Mouse (Mus musculus) stomach, embryonic 15.5 days (tissue): ENCODE data around the gene Rap1gds1. TPM values are rescaled to one million over a fixed set of nuclear protein-coding genes. Genes with fewer than 3 reads are reported as not detected.

Experiments
- ATAC-seq: fragments of 200-750 bp; cut with Nextera tagmentation; 2 replicates; pipeline ENCODE4 v1.8.0; 2017; ENCODE audit warnings: low read depth, moderate number of reproducible peaks, moderate TSS enrichment; ENCODE audit not compliant: insufficient read depth, low FRiP score
- H3K27ac ChIP-seq: fragments of 300-500 bp; sonication (generic); 2 replicates; pipeline ENCODE4 v1.5.1; 2015; ENCODE audit warnings: mild to moderate bottlenecking, inconsistent platforms
- H3K27me3 ChIP-seq: fragments of 300-500 bp; sonication (generic); replicated peaks from 2 replicates; pipeline ENCODE4 v1.6.1; 2015; ENCODE audit warnings: inconsistent platforms
- H3K36me3 ChIP-seq: fragments of 300-500 bp; sonication (generic); 2 replicates; pipeline ENCODE4 v1.6.1; 2015; ENCODE audit warnings: inconsistent platforms
- H3K4me1 ChIP-seq: fragments of 300-500 bp; sonication (generic); 2 replicates; pipeline ENCODE4 v1.6.1; 2015; ENCODE audit warnings: inconsistent platforms
- H3K4me2 ChIP-seq: fragments of 300-500 bp; sonication (generic); 2 replicates; pipeline ENCODE4 v1.6.1; 2015; ENCODE audit warnings: mild to moderate bottlenecking, inconsistent platforms
- H3K4me3 ChIP-seq: fragments of 300-500 bp; sonication (generic); replicated peaks from 2 replicates; pipeline ENCODE4 v1.5.1; 2015; ENCODE audit warnings: inconsistent platforms
- H3K9ac ChIP-seq: fragments of 300-500 bp; sonication (generic); 2 replicates; pipeline ENCODE4 v1.6.1; 2015; ENCODE audit warnings: inconsistent platforms
- H3K9me3 ChIP-seq: fragments of 300-500 bp; sonication (generic); 2 replicates; pipeline ENCODE4 v1.6.1; 2016; ENCODE audit warnings: inconsistent platforms
- WGBS: fragments of 180-500 bp; shearing (Covaris S2); methylation state at CpG from one replicate; pipeline ENCODE4 v1.1.7; 2015; 5-methylcytosine and 5-hydroxymethylcytosine counted together
- polyA plus RNA-seq: library from polyadenylated mRNA; unstranded; fragments of >200 nt; fragmentation: Nextera tagmentation; extraction: Ambion mirVana; gene quantifications from 2 replicates; pipeline ENCODE4 v1.2.1, GENCODE M21; 2015

The Rap1gds1 gene
- polyA plus RNA-seq, 1 experiment from 2014 or later = 51.1 TPM

DNA sequence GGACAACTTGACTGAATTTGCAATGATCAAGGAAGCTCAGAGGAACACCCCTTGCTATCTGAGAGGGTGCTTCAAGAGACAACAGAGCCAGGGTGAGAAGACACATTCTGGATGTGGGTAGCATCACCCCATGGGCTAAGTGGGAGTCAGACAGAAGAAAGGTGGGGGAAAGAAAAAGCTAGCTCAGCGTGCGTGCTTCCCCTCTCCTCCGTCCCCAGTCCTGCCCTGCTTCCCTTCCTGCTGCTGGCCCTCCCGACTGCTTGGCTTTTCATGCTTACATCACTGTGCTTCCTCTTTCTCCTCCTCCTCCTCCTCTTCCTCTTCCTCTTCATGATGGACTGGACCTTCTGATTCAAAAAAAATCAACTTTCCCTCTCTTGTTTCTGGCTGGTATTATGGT lies 33.1 kb downstream of the Rap1gds1 start:
- no peak overlapping the region for H3K27ac ChIP-seq

DNA sequence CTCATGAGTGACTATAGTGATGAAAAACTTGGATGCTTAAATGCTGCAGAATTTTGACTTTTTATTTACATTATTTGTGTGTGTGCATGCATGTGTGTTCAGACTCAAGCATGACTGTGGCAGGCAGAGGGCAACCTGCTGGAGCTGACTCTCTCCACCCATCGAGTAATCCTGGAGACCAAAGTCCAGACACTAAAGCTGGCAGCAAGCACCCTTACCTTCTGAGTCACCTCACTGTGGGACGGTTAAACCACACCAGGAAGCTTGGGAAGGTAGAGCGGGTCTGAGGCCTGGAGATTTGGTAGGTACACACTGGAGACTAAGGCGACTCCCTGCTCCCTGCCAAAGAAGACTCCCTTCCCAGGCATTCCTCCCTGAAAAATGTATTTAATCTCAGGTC lies 38.0 kb downstream of the Rap1gds1 start:
- no peaks in the 10 kb centered on the region for H3K4me1 ChIP-seq
- H3K4me2 ChIP-seq = no peak overlapping the region
- peak; percentile 81 for ATAC-seq
- H3K9ac ChIP-seq = no peak overlapping the region
- 0 out of 2 replicates have a peak, but pooled peaks cover 3% of the 10 kb centered on the region for H3K36me3 ChIP-seq
- WGBS = 77% methylated on average over 4 of the region's 4 CpGs
- no peak overlapping the region for H3K4me3 ChIP-seq
- H3K9me3 ChIP-seq = no peaks in the 10 kb centered on the region
- no peaks in the 10 kb centered on the region for H3K27me3 ChIP-seq
- no peak overlapping the region for H3K27ac ChIP-seq

More for the DNA sequence above, 33.1 kb downstream of the Rap1gds1 start:
- ATAC-seq = no peak
- H3K9me3 ChIP-seq = no peaks in the 10 kb centered on the region
- H3K4me3 ChIP-seq = no peak overlapping the region
- H3K36me3 ChIP-seq = 0 out of 2 replicates have a peak, but pooled peaks cover 3% of the 10 kb centered on the region
- no peaks in the 10 kb centered on the region for H3K4me1 ChIP-seq
- no peaks in the 10 kb centered on the region for H3K27me3 ChIP-seq
- 61% methylated on average over 4 of the region's 4 CpGs for WGBS
- H3K4me2 ChIP-seq = no peak overlapping the region
- no peak overlapping the region for H3K9ac ChIP-seq

DNA sequence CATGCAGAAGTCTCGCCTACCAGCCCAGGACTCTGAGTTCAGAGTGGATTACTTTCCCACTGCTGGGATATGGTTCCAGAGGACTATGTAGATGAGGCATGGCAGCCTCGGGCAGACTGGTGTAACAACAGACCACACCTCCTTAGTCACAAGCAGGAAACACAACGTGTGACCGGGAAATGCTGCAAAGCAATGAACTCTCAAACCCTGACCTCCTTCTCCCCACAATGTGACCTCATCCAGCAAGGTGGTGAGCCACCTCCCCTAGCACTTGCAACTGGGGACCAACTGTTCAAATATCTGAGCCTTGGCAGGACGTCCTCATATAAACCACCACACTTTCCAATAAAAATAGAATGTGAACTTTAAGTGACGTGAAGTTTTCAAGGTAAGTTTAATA lies 41.8 kb downstream of the Rap1gds1 start:
- H3K4me3 ChIP-seq = no peak overlapping the region
- H3K9ac ChIP-seq = no peak overlapping the region
- H3K27ac ChIP-seq = no peak overlapping the region
- no peaks in the 10 kb centered on the region for H3K4me1 ChIP-seq
- no peaks in the 10 kb centered on the region for H3K27me3 ChIP-seq
- no peak overlapping the region for H3K4me2 ChIP-seq
- H3K9me3 ChIP-seq = no peaks in the 10 kb centered on the region
- no peak for ATAC-seq
- WGBS = 81% methylated on average over 6 of the region's 6 CpGs
- no peaks in the 10 kb centered on the region for H3K36me3 ChIP-seq

GRCm38 (mm10) chr3:139030644-139031227 lies 44.3 kb downstream of the Rap1gds1 start:
- no peak overlapping the region for H3K4me2 ChIP-seq
- no peaks in the 10 kb centered on the region for H3K27me3 ChIP-seq
- no peak for ATAC-seq
- no peak overlapping the region for H3K4me3 ChIP-seq
- 89% methylated on average over 4 of the region's 4 CpGs for WGBS
- no peak overlapping the region for H3K27ac ChIP-seq
- H3K9ac ChIP-seq = no peak overlapping the region
- H3K36me3 ChIP-seq = no peaks in the 10 kb centered on the region
- no peaks in the 10 kb centered on the region for H3K9me3 ChIP-seq
- no peaks in the 10 kb centered on the region for H3K4me1 ChIP-seq

- Histone ChIP-seq H3K27me3 (no peaks in the 10 kb centered on the region), H3K4me1 (0 out of 2 replicates have a peak, but pooled peaks cover 3% of the 10 kb centered on the region), H3K36me3 (no peaks in the 10 kb centered on the region), H3K4me3 (no peak overlapping the region), H3K4me2 (no peak overlapping the region), H3K9me3 (no peaks in the 10 kb centered on the region), H3K27ac (no peak overlapping the region), H3K9ac (no peak overlapping the region)
- WGBS = 72% methylated on average over 5 of the region's 5 CpGs
- no peak for ATAC-seq
Measured at GRCm38 (mm10) chr3:139025077-139025476, 49.9 kb downstream of the Rap1gds1 start.

- H3K36me3 ChIP-seq = no peaks in the 10 kb centered on the region
- H3K4me3 ChIP-seq = no peak overlapping the region
- no peak overlapping the region for H3K9ac ChIP-seq
- no peaks in the 10 kb centered on the region for H3K27me3 ChIP-seq
- 61% methylated on average over 8 of the region's 8 CpGs for WGBS
- no peak for ATAC-seq
- H3K9me3 ChIP-seq = no peaks in the 10 kb centered on the region
- H3K4me2 ChIP-seq = no peak overlapping the region
- H3K27ac ChIP-seq = no peak overlapping the region
- 0 out of 2 replicates have a peak, but pooled peaks cover 3% of the 10 kb centered on the region for H3K4me1 ChIP-seq
Measured at GRCm38 (mm10) chr3:139023585-139023984, 51.4 kb downstream of the Rap1gds1 start.

- Histone ChIP-seq H3K27ac (no peak overlapping the region), H3K9ac (no peak overlapping the region), H3K4me1 (no peaks in the 10 kb centered on the region), H3K9me3 (no peaks in the 10 kb centered on the region), H3K36me3 (no peaks in the 10 kb centered on the region), H3K27me3 (no peaks in the 10 kb centered on the region), H3K4me2 (no peak overlapping the region), H3K4me3 (no peak overlapping the region)
- 82% methylated on average over 9 of the region's 9 CpGs for WGBS
- ATAC-seq = no peak
Measured at GRCm38 (mm10) chr3:139012352-139012751, 62.6 kb downstream of the Rap1gds1 start.

GRCm38 (mm10) chr3:139005669-139006068 lies 69.3 kb downstream of the Rap1gds1 start:
- Histone ChIP-seq H3K27me3 (no peaks in the 10 kb centered on the region), H3K4me2 (no peak overlapping the region), H3K9ac (no peak overlapping the region), H3K36me3 (no peaks in the 10 kb centered on the region), H3K27ac (no peak overlapping the region), H3K9me3 (no peaks in the 10 kb centered on the region), H3K4me3 (no peak overlapping the region), H3K4me1 (no peaks in the 10 kb centered on the region)
- ATAC-seq = no peak

DNA sequence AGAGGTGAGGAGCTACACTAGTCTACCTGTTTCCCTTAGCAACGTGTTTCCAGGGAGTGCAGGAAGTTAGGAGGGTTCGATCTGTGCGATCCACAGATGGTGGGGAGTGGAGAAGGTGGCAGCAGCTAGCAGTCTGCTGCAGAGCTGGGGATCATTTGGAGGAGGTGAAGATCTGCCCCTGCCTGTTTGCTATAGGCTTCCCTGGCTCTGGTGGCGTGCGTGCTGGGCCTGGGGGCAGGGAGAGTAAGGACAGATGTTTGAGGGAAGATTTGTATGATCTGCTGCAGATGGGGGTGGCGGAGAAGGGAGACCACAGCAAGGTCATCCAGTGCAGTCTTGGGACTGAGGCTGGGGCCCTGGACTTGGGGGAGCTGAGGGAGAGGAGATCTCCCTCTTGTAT lies 72.2 kb downstream of the Rap1gds1 start:
- Histone ChIP-seq H3K4me1 (no peaks in the 10 kb centered on the region), H3K27me3 (no peaks in the 10 kb centered on the region), H3K27ac (no peak overlapping the region), H3K9me3 (no peaks in the 10 kb centered on the region), H3K36me3 (no peaks in the 10 kb centered on the region), H3K4me3 (no peak overlapping the region), H3K9ac (no peak overlapping the region), H3K4me2 (no peak overlapping the region)
- ATAC-seq = no peak
- 80% methylated on average over 6 of the region's 6 CpGs for WGBS

- no peaks in the 10 kb centered on the region; the same call in 1 of the 2 replicates for H3K9me3 ChIP-seq
- H3K4me1 ChIP-seq = no peaks in the 10 kb centered on the region
- no peaks in the 10 kb centered on the region for H3K27me3 ChIP-seq
- no peak overlapping the region for H3K27ac ChIP-seq
- ATAC-seq = no peak
- no peak overlapping the region for H3K9ac ChIP-seq
- H3K4me3 ChIP-seq = no peak overlapping the region
- H3K4me2 ChIP-seq = no peak overlapping the region
- 84% methylated on average over 9 of the region's 9 CpGs for WGBS
- H3K36me3 ChIP-seq = no peaks in the 10 kb centered on the region
Measured at GRCm38 (mm10) chr3:139000071-139000867, 74.7 kb downstream of the Rap1gds1 start.

GRCm38 (mm10) chr3:138993473-138993872 lies 81.5 kb downstream of the Rap1gds1 start:
- H3K9ac ChIP-seq = no peak overlapping the region
- no peaks in the 10 kb centered on the region for H3K4me1 ChIP-seq
- 71% methylated on average over 5 of the region's 5 CpGs for WGBS
- no peaks in the 10 kb centered on the region for H3K36me3 ChIP-seq
- H3K27me3 ChIP-seq = no peaks in the 10 kb centered on the region
- H3K27ac ChIP-seq = no peak overlapping the region
- no peak overlapping the region for H3K4me2 ChIP-seq
- ATAC-seq = no peak
- no peak overlapping the region for H3K4me3 ChIP-seq
- H3K9me3 ChIP-seq = no peaks in the 10 kb centered on the region; the same call in 1 of the 2 replicates

GRCm38 (mm10) chr3:138991367-138991766 lies 83.6 kb downstream of the Rap1gds1 start:
- no peak for ATAC-seq
- no peaks in the 10 kb centered on the region; the same call in 1 of the 2 replicates for H3K9me3 ChIP-seq
- no peaks in the 10 kb centered on the region for H3K27me3 ChIP-seq
- H3K4me3 ChIP-seq = no peak overlapping the region
- no peak overlapping the region for H3K4me2 ChIP-seq
- no peak overlapping the region for H3K27ac ChIP-seq
- H3K4me1 ChIP-seq = no peaks in the 10 kb centered on the region
- H3K36me3 ChIP-seq = no peaks in the 10 kb centered on the region; the same call in 1 of the 2 replicates
- WGBS = 82% methylated on average over 1 of the region's 1 CpGs
- H3K9ac ChIP-seq = no peak overlapping the region
